Mouse (Mus musculus) forebrain, embryonic 12.5 days (tissue): ENCODE measurements at regions not wholly inside any gene's neighbourhood (a gene's known extent, or its start where the extent isn't known, plus 50 kb on each side); places are given as distances from the start of the nearest gene placed in this dataset.

Experiments
- ATAC-seq: fragments of 200-750 bp; cut with Nextera tagmentation; 2 replicates; pipeline ENCODE4 v1.8.0; 2017; ENCODE audit warnings: moderate TSS enrichment; ENCODE audit not compliant: low FRiP score
- H3K27ac ChIP-seq: fragments of 300-500 bp; sonication (generic); 2 replicates; pipeline ENCODE4 v1.5.1; 2016; ENCODE audit warnings: mild to moderate bottlenecking
- H3K27me3 ChIP-seq: fragments of 300-500 bp; sonication (generic); 2 replicates; pipeline ENCODE4 v1.6.1; 2016; ENCODE audit warnings: mild to moderate bottlenecking
- H3K36me3 ChIP-seq: fragments of 300-500 bp; sonication (generic); replicated peaks from 2 replicates; pipeline ENCODE4 v1.6.1; 2016; ENCODE audit warnings: mild to moderate bottlenecking
- H3K4me1 ChIP-seq: fragments of 300-500 bp; sonication (generic); 2 replicates; pipeline ENCODE4 v1.6.1; 2016
- H3K4me2 ChIP-seq: fragments of 300-500 bp; sonication (generic); 2 replicates; pipeline ENCODE4 v1.6.1; 2016; ENCODE audit warnings: mild to moderate bottlenecking, moderate library complexity
- H3K4me3 ChIP-seq: fragments of 300-500 bp; sonication (generic); replicated peaks from 2 replicates; pipeline ENCODE4 v1.5.1; 2016; ENCODE audit warnings: mild to moderate bottlenecking
- H3K9ac ChIP-seq: fragments of 300-500 bp; sonication (generic); 2 replicates; pipeline ENCODE4 v1.6.1; 2016; ENCODE audit warnings: mild to moderate bottlenecking
- H3K9me3 ChIP-seq: fragments of 300-500 bp; sonication (generic); 2 replicates; pipeline ENCODE4 v1.6.1; 2016
- WGBS: fragments of 180-500 bp; shearing (Covaris S2); methylation state at CpG from one replicate; pipeline ENCODE4 v1.1.7; 2016; 5-methylcytosine and 5-hydroxymethylcytosine counted together

DNA sequence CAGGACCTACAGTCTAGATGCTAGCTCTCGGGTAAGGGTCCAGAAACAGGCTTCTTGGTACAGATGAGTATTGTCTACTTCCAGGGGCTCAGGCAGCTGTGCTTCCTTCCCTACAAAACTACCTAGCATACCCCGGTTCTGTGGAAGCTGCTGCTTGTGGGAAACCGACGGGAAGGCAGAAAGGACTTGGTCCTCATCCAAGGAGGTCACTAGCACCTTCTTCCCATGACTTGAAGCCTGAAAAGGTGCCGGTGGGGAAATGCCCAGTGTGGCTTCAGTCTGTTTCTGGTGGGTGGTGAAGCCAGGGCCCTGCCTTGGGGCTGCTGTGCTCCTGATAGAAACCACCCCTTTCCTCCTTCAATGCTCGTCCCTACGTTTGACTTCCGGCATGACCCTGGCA is 107.5 kb downstream of the Tex29 start:
- no peaks in the 10 kb centered on the region for H3K36me3 ChIP-seq
- no peak overlapping the region for H3K4me2 ChIP-seq
- H3K27me3 ChIP-seq: peaks cover 6% of the 10 kb centered on the region; the same call in 1 of the 2 replicates
- H3K4me3 ChIP-seq: no peak overlapping the region
- no peaks in the 10 kb centered on the region for H3K4me1 ChIP-seq
- H3K9me3 ChIP-seq: no peaks in the 10 kb centered on the region
- no peak for ATAC-seq
- no peak overlapping the region for H3K27ac ChIP-seq
- WGBS: 85% methylated on average over 8 of the region's 8 CpGs
- no peak overlapping the region for H3K9ac ChIP-seq

GRCm38 (mm10) chr8:11956268-11956667 is 116.0 kb downstream of the Tex29 start:
- H3K4me2 ChIP-seq: no peak overlapping the region
- no peaks in the 10 kb centered on the region for H3K4me1 ChIP-seq
- H3K9ac ChIP-seq: no peak overlapping the region
- H3K36me3 ChIP-seq: no peaks in the 10 kb centered on the region
- no peak overlapping the region for H3K4me3 ChIP-seq
- no peak for ATAC-seq
- H3K27me3 ChIP-seq: peaks cover 16% of the 10 kb centered on the region; the same call in 1 of the 2 replicates
- WGBS: 23% methylated on average over 7 of the region's 7 CpGs
- no peak overlapping the region for H3K27ac ChIP-seq
- no peaks in the 10 kb centered on the region for H3K9me3 ChIP-seq

- no peaks in the 10 kb centered on the region for H3K4me1 ChIP-seq
- H3K27ac ChIP-seq: no peak overlapping the region
- H3K4me2 ChIP-seq: no peak overlapping the region
- H3K9me3 ChIP-seq: no peaks in the 10 kb centered on the region
- H3K36me3 ChIP-seq: no peaks in the 10 kb centered on the region
- peak; percentile 81 for ATAC-seq
- H3K9ac ChIP-seq: no peak overlapping the region
- peaks cover 16% of the 10 kb centered on the region; the same call in 1 of the 2 replicates for H3K27me3 ChIP-seq
- H3K4me3 ChIP-seq: no peak overlapping the region
- WGBS: 71% methylated on average over 7 of the region's 7 CpGs
Observed at GRCm38 (mm10) chr8:11957046-11957783, 116.9 kb downstream of the Tex29 start.

DNA sequence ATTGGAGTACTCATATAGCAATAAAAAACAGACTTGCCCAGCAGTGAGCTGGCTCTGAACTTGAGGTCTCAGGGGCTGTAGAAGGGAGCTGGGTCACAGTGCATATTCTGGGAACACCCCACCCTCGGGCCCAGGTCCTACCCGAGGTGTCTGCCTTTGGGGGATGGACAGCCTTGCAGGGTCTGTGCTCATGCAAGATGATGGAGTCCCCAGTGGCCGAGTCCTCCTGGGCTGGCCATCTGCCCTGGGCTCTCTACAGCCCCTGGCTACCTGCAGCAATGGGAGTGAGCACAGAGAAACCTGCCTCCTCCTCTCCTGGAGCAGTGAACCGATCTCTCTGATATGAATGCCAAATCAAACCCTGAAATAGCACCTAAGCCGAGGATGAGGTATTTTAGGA is 117.9 kb downstream of the Tex29 start:
- Histone ChIP-seq H3K4me3 (no peak overlapping the region), H3K27ac (no peak overlapping the region), H3K36me3 (no peaks in the 10 kb centered on the region), H3K4me2 (no peak overlapping the region), H3K9ac (no peak overlapping the region), H3K27me3 (peaks cover 16% of the 10 kb centered on the region; the same call in 1 of the 2 replicates), H3K4me1 (no peaks in the 10 kb centered on the region), H3K9me3 (no peaks in the 10 kb centered on the region)
- 71% methylated on average over 5 of the region's 5 CpGs for WGBS
- no peak for ATAC-seq

- 79% methylated on average over 4 of the region's 4 CpGs for WGBS
- H3K4me3 ChIP-seq: no peak overlapping the region
Observed at GRCm38 (mm10) chr8:11959466-11959865, 119.2 kb downstream of the Tex29 start.

DNA sequence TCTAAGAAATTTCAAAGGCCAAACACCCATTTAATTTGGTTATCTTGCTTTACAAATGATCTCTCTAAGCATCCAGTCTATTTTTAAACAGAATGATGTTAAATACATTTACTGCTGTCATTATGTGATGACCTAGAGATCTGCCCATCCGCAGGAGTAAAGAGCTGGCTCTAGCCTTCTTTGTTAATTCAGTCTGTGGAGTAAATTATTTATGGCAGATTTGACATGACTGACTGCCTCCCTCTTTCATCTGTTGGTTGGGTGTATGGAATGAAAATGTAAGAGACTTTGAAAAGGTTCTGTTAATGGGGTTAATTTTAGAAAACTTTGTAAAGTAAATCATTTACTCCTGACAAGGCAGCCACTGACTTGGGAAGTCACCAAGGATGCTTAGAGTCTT is 123.3 kb downstream of the Tex29 start:
- Histone ChIP-seq H3K36me3 (no peaks in the 10 kb centered on the region), H3K27ac (no peak overlapping the region), H3K9ac (no peak overlapping the region), H3K4me3 (no peak overlapping the region), H3K27me3 (no peaks in the 10 kb centered on the region), H3K9me3 (no peaks in the 10 kb centered on the region), H3K4me2 (no peak overlapping the region), H3K4me1 (no peaks in the 10 kb centered on the region)
- ATAC-seq: no peak
- 58% methylated on average over 1 of the region's 1 CpGs for WGBS

More at GRCm38 (mm10) chr8:11959466-11959865, 119.2 kb downstream of the Tex29 start:
- Histone ChIP-seq H3K9ac (no peak overlapping the region), H3K4me1 (no peaks in the 10 kb centered on the region), H3K27ac (no peak overlapping the region), H3K36me3 (no peaks in the 10 kb centered on the region), H3K9me3 (no peaks in the 10 kb centered on the region), H3K27me3 (peaks cover 16% of the 10 kb centered on the region; the same call in 1 of the 2 replicates), H3K4me2 (no peak overlapping the region)
- ATAC-seq: no peak

DNA sequence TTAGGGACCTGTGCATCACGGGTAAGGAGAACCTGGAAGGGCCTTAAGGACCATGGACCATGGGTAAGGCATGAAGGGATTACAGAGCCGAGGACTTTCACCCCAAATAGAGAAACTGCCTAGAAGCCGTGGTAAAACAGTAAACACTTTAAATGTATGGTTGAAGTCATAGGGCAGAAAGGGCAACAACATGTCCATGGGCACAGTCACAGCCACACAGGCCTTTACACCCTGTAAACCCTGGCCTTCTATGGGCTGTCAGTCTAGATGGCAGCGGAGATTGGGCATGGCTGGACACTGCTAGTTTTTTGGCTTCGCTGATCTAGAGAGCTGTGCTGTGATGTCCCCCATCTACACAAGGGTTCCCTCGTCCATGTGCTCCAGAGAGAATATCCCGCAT is 127.4 kb downstream of the Tex29 start:
- Histone ChIP-seq H3K27me3 (peaks cover 9% of the 10 kb centered on the region; the same call in 1 of the 2 replicates), H3K4me2 (no peak overlapping the region), H3K4me1 (no peaks in the 10 kb centered on the region), H3K36me3 (no peaks in the 10 kb centered on the region), H3K27ac (no peak overlapping the region), H3K4me3 (no peak overlapping the region), H3K9me3 (no peaks in the 10 kb centered on the region), H3K9ac (no peak overlapping the region)
- WGBS: 87% methylated on average over 7 of the region's 7 CpGs
- no peak for ATAC-seq

DNA sequence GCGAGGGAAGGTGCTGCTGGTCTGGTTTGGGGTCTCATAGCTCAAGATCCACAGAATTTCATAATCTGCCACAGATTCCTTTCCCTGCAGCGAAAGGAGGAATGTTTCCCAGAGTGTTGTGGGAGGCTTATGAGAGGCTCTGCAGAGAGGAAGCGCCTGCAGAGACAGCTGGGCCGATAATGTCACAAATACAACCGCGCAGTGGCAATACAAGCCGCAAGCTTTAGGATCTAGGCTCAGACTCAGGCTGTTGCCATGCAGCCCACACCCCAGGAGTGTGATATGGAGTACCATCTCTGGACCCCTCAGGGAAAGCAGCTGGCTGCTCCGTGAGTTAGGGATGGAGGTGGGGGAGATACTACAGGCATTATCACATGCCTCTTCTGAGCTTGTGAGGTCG is 130.2 kb downstream of the Tex29 start:
- no peak overlapping the region for H3K9ac ChIP-seq
- H3K36me3 ChIP-seq: no peaks in the 10 kb centered on the region
- no peak overlapping the region for H3K4me3 ChIP-seq
- no peak for ATAC-seq
- H3K4me1 ChIP-seq: peaks cover 7% of the 10 kb centered on the region; the same call in 1 of the 2 replicates
- no peak overlapping the region for H3K4me2 ChIP-seq
- no peak overlapping the region for H3K27ac ChIP-seq
- H3K9me3 ChIP-seq: no peaks in the 10 kb centered on the region
- peaks cover 15% of the 10 kb centered on the region for H3K27me3 ChIP-seq
- 87% methylated on average over 9 of the region's 9 CpGs for WGBS

DNA sequence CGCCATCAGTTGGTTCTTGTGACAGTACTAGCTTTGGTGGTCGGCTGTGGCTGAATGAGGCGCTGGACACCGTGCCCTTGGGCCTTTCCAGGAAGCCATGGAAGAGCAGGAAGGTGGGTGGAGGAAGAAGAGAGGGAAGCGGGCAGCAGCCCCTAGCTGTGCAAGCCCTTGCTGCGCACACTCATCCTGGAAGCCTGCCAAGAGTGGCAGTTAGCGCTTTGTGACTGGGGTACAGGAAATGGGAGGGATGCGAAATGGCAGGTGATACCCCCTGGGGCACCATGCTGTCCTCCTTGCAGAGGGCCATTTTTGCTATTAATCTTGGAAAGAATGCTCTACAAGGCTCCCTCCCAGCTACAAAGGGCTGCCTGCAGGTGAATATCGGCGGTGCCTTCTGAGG is 133.2 kb downstream of the Tex29 start:
- no peak overlapping the region for H3K4me3 ChIP-seq
- H3K9me3 ChIP-seq: no peaks in the 10 kb centered on the region
- no peak for ATAC-seq
- peaks cover 22% of the 10 kb centered on the region for H3K27me3 ChIP-seq
- 68% methylated on average over 10 of the region's 10 CpGs for WGBS
- no peaks in the 10 kb centered on the region for H3K36me3 ChIP-seq
- no peak overlapping the region for H3K4me2 ChIP-seq
- H3K27ac ChIP-seq: no peak overlapping the region
- H3K4me1 ChIP-seq: peaks cover 14% of the 10 kb centered on the region; the same call in 1 of the 2 replicates
- H3K9ac ChIP-seq: no peak overlapping the region

- no peaks in the 10 kb centered on the region for H3K9me3 ChIP-seq
- H3K9ac ChIP-seq: no peak overlapping the region
- peaks cover 20% of the 10 kb centered on the region for H3K27me3 ChIP-seq
- no peak for ATAC-seq
- H3K4me3 ChIP-seq: no peak overlapping the region
- H3K4me2 ChIP-seq: no peak overlapping the region
- peaks cover 14% of the 10 kb centered on the region; the same call in 1 of the 2 replicates for H3K4me1 ChIP-seq
- 61% methylated on average over 9 of the region's 9 CpGs for WGBS
- no peaks in the 10 kb centered on the region for H3K36me3 ChIP-seq
- no peak overlapping the region for H3K27ac ChIP-seq
Observed at GRCm38 (mm10) chr8:11977121-11977520, 136.8 kb downstream of the Tex29 start.

DNA sequence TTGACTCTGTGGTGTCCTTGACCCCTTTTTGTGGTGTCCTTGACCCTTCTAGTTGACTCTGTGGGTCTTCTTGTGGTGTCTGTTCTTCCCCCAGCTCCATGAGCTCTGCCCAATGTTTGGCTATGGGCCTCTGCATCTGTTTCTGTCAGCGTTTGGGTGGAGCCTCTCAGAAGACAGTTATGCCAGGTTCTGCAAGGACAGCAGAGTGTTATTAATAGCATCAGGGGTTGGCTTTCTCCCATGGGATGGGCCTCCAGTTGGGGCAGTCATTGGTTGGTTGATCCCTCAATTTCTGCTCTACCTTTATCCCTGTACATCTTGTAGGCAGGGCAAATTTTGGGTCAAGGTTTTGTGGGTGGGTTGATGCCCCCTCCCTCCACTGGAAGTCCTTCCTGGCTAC is 138.8 kb downstream of the Tex29 start:
- no peak overlapping the region for H3K9ac ChIP-seq
- peaks cover 8% of the 10 kb centered on the region; the same call in 1 of the 2 replicates for H3K4me1 ChIP-seq
- H3K4me2 ChIP-seq: no peak overlapping the region
- 95% methylated on average over 1 of the region's 1 CpGs for WGBS
- ATAC-seq: no peak
- H3K36me3 ChIP-seq: no peaks in the 10 kb centered on the region
- H3K27me3 ChIP-seq: peaks cover 25% of the 10 kb centered on the region
- no peaks in the 10 kb centered on the region for H3K9me3 ChIP-seq
- H3K4me3 ChIP-seq: no peak overlapping the region
- no peak overlapping the region for H3K27ac ChIP-seq

DNA sequence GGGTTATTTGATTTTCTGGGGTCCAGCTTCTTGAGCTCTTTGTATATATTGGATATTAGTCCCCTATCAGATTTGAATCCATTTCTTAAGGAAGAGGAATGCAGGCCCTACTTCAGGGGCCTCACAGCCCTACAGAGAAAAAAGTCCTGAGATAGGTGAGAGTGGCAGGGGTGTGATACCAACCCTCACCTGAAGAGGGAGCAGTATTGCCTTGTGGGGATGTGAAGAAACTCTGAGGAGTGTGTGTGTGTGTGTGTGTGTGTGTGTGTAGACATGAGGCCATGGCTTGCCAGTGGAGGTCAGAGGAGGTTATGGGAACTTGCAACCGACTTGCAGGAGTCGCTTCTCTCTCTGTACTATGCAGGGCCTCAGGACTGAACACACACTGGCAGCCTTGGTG is 141.2 kb downstream of the Tex29 start:
- no peaks in the 10 kb centered on the region for H3K9me3 ChIP-seq
- H3K4me3 ChIP-seq: no peak overlapping the region
- H3K9ac ChIP-seq: no peak overlapping the region
- no peaks in the 10 kb centered on the region for H3K36me3 ChIP-seq
- H3K27ac ChIP-seq: no peak overlapping the region
- H3K4me2 ChIP-seq: no peak overlapping the region
- H3K27me3 ChIP-seq: peaks cover 21% of the 10 kb centered on the region
- peaks cover 8% of the 10 kb centered on the region; the same call in 1 of the 2 replicates for H3K4me1 ChIP-seq
- 81% methylated on average over 2 of the region's 2 CpGs for WGBS
- no peak for ATAC-seq

DNA sequence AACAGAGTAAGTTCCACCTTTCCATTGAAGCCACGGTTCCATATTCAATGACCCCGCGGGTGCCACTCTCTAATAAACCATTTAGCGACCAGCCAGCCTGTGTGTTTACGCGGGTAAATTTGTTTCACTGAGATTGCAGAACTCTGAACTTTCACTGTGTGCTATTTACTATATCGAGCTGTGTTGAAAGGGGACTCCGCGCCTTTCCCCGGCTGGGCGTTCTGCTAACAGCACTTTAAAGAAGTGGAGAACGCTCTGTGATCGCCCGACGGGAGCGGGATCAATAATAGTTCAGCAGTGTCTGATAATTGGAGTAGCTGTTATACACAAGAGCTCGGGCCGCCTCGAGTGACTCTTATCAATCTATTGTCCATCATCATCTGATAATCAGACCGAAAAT is 149.8 kb downstream of the Tex29 start:
- Histone ChIP-seq H3K36me3 (no peaks in the 10 kb centered on the region), H3K4me3 (no peak overlapping the region), H3K27me3 (peaks cover 9% of the 10 kb centered on the region; the same call in 1 of the 2 replicates), H3K4me2 (no peak overlapping the region), H3K9me3 (no peaks in the 10 kb centered on the region), H3K4me1 (peaks cover 6% of the 10 kb centered on the region; the same call in 1 of the 2 replicates), H3K9ac (no peak overlapping the region), H3K27ac (no peak overlapping the region)
- no peak for ATAC-seq
- 80% methylated on average over 20 of the region's 20 CpGs for WGBS
